Mouse (Mus musculus) testis, postnatal 10 days (tissue): ENCODE results near the gene Smpd1.
A peak's percentile ranks its signal among the peaks of the same experiment; 100 is the strongest.

Experiments
- DNase-seq: peaks from one replicate; pipeline ENCODE4 v3.0.0; 2021; ENCODE audit warnings: low spot score

Gene Smpd1

GRCm38 (mm10) chr7:105563367-105563766, 9.2 kb downstream of the Smpd1 start:
- DNase-seq = no peak

DNA sequence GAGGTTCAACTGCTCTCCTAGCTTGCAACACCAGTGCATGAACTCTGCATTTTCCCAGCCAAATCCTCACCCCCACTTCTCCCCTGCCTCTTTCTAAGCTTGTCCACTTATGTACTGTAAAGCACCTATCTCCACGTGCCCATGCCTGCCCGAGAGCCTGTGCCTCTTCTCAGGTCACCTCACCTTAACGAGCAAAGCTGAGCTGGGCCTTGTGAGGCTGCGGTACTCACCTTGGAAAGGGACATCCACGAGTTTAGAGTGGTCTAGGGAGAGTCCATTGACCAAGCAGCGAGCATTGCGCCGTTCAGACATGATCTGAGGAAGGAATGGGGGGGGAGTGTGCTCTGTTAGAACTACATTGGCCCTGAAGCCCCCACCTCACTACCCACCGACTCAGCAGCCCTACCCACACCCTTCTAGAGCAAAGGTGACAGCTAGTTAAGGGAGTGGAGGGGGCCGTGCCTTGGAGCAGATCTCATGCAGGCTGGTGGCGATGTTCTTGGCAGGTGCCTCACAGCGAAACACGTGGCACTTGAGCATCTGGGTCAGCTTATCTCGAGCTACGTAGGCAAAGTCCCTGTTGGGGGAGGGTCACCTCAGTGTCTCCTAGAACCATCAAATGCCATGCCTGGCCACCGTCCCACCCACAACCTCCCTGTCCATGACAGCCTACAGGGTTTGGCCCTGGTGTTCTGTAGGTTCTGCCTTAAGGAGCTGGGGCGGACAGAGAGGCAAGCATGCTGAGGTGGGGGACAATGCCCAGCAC, 11.1 kb downstream of the Smpd1 start:
- DNase-seq = no peak

GRCm38 (mm10) chr7:105568583-105568982, 14.4 kb downstream of the Smpd1 start:
- no peak for DNase-seq

- no peak for DNase-seq
These were observed 14.9 kb downstream of the Smpd1 start for GRCm38 (mm10) chr7:105568988-105569471.

DNA sequence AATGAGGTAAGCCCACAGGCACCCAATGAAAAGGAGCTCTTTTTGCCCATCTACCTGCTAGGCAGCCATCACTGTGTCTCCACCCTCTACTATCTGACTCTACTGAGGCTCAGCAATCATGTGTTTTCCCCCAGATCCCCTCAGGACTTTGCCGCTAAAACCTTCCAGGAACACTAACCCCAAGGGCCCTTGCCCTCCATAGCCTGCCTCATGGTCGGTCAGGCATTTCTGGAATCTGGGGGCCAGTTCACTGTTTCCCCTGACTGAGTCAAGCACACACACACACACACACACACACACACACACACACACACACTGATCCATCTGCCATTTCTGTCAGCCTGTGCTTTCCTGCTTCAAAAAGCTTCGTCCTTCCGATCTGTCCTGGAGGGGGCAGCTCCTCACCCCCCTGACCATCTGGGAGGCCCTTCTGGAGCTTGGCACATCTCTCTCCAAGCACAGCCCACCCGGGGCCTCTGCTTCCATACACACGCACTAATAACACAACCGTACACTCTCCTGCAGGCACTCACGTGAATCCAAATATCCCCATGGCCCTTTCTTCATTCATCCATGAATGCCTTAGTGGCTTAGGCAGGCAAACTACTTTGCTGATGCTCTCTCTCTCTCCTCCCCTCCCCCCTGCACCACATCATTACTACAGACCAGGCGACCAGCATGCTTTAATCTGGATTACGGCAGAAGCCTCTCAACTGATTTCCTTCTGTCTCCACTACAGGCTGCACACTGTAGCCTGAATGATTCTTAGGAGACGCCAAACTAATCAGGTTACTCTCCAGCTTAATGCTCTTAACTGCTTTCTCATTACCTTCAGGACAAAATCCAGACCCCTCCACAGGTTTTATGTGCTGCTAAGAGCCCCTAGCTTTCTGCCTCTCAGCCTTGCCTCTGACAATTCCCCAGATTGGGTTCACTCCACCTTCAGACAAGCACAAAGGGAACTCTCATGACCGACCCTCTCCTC, 15.6 kb downstream of the Smpd1 start:
- no peak for DNase-seq

- no peak for DNase-seq
These were observed 16.6 kb downstream of the Smpd1 start for GRCm38 (mm10) chr7:105570756-105571155.

DNA sequence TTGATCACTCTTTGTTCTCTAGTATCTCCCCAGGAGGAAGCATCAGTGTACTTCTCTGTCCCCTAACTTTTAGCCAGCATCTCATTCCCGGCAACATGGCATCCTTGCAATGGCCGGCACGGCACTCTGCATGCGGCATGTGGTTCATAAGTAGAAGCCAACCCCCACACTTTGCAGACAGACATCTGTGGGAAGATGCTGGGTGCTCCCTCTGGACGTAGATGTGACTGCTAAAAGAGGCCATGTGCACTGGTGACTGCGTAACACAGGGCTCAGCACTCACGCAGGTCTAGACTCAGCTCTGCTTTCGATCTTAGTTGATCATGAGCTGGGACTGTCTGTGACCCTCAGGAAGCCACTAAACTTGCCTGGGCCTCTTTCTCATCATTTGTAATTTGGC, 18.8 kb downstream of the Smpd1 start:
- no peak for DNase-seq

DNA sequence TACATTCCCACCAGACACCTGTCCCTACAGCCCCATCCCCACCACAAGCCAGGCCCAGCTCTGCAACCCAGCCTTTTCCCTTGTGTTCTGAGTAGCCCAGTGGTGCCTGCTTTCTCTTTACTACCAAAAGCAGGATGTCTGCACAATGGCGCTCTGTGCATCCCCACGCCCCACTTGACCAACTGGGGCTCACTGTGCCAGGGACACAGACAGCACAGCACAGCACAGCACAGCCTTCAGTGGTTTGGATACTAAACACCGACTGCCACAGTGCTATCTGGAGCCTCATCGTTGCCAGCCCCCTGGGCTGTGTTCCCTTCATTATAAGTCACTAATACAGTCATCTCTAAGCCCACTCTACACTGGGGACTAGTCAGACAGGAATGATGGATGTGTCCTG, 20.4 kb downstream of the Smpd1 start:
- no peak for DNase-seq

DNA sequence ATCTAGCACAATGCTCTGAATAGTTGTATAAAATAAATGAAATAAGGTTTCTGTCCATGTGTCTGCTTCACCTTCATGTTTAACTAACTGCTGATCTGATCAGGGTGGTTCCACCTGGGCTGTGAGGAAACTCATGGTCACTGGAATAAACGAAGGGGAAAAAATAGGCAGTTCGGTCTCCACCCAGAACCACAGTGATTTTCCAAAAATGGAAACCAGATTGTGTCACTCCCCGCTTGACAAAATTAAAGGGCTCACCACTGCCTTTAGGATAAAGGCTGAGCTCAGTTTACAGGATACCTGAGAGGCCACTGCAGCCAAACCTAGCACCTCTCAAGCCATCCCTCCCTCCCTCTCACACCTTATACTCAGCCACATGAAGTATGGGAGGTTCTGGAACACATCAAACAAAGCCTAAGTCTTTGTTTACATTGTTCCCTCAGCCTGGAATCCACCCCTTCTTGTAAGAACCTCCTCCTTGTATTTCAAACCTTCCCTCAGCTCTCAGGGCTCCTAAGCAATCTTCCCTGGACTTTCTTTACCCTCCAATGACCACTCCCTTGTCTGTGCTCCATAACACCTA, 22.1 kb downstream of the Smpd1 start:
- no peak for DNase-seq

GRCm38 (mm10) chr7:105577377-105577871, 23.3 kb downstream of the Smpd1 start:
- no peak for DNase-seq

GRCm38 (mm10) chr7:105578481-105578880, 24.3 kb downstream of the Smpd1 start:
- DNase-seq = no peak

- no peak for DNase-seq
These were observed 26.5 kb downstream of the Smpd1 start for GRCm38 (mm10) chr7:105580627-105581089.

- DNase-seq = peak; percentile 84
These were observed 27.0 kb downstream of the Smpd1 start, which contains the start of gene Apbb1 for GRCm38 (mm10) chr7:105581094-105581703. Apbb1 (minus strand) TSS chr7:105581653.

- no peak for DNase-seq
These were observed 27.8 kb downstream of the Smpd1 start for GRCm38 (mm10) chr7:105581959-105582358.

GRCm38 (mm10) chr7:105588325-105588912, 34.3 kb downstream of the Smpd1 start:
- DNase-seq = no peak

DNA sequence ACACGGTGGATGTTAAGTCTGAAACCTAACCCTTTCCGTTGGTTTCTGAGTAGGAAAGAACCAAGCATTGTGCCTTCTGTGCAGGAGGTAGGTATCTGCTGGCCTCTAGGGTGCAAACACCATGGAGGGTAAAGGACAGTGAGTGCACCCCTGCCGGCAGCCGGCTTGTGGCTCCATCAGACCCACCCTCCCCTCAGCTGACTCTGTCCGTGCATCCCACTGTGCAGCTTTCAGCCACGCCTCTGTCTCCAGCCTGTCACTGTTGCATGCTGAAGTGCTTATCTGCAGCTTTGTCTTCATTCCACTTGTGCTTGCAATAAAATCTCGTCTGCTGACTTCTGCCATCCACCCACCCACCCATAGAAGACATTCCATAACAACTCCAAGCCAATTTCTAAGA, 35.9 kb downstream of the Smpd1 start:
- no peak for DNase-seq

DNA sequence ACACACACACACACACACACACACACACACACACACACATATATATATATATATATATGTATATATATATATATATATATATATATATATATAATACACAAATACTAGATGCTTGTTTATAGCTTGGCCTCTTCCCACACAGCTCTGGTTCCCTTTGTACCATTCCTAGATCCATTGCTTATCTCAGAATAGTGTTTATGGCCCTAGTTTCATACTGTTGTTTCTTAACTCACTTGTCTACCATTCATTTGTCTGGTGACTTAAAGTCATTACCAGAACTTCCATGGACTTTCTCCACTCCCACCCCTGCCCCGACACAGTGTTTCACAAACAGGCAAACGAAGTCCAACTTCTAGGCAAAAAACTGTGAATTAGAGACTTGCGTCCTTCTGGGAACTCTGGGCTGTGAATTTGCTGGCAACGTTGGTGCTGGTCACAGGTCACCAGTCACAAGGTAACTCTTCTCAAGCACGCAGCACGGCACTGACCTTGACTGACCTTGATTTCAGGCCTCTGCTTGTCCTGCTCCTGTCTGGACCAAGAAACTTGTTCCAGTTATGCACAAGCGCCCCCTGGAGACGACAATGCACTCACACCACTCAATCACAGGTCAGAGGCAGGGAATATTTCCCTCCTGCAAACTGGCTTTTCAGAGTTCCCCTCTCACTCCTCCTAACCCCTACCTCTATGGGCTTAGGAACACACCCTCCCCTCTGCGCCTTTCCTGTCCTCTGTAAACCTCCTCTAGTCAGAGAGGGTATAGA, 48.9 kb downstream of the Smpd1 start:
- peak; percentile 85 for DNase-seq
